Mouse (Mus musculus): Measurements from ENCODE around the gene Xrcc5.

DNA sequence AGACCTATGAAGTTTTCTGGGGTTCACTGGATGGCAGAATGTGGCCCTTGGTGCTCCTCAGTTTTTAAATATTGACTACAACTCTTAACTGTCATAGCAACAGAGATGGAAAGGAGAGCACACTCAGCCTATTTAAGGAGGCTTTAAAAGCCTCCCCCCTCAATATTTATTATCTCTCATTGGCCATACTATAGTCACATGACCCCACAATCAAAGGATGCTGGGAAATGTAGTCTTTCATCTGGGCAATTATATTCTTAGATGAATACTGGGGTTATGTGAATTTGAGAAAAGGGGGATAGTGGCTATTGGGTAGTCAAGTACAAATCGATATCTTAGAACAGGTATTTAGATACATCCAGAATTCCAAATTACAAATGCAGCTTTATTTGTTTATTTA is 5.4 kb upstream of the Xrcc5 start:
- no peak for TF ChIP-seq CTCF (conservative IDR thresholded peaks at IDR 0.05 in 1 of 2, IDR thresholded peaks at IDR 0.05 in 1 of 2; ENCODE audit: low read depth in 2 of 2, low read length in 2 of 2)
- TF ChIP-seq POLR2AphosphoS2 (IDR thresholded peaks at IDR 0.05; ENCODE audit: low read depth, low read length), result no peak
